Mouse (Mus musculus) spleen, adult 2 months (tissue): Measurements from ENCODE around the gene Rnf182. TPM values are rescaled to one million over a fixed set of nuclear protein-coding genes. Genes with fewer than 3 reads are reported as not detected.
A peak's percentile ranks its signal among the peaks of the same experiment; 100 is the strongest.

Source experiments
- DNase-seq, 2 experiments: peaks; one replicate each; pipeline versions ENCODE4 v3.0.0 to v3.0.0-alpha.2; 2012 to 2021; ENCODE audit warnings: low spot score in 2 of 2, low read depth in 1 of 2
- H3K27ac ChIP-seq: fragments of 200-500 bp; 2 replicates; pipeline ENCODE4 v1.5.1; 2012; ENCODE audit warnings: low read length, inconsistent platforms; ENCODE audit not compliant: insufficient read depth
- H3K27me3 ChIP-seq: fragments of 200-500 bp; 2 replicates; pipeline ENCODE4 v1.6.1; 2012; ENCODE audit warnings: mild to moderate bottlenecking, moderate library complexity, low read length, inconsistent platforms; ENCODE audit not compliant: control insufficient read depth, insufficient read depth
- H3K36me3 ChIP-seq: fragments of 200-500 bp; 2 replicates; pipeline ENCODE4 v1.6.1; 2012; ENCODE audit warnings: mild to moderate bottlenecking, low read length, inconsistent platforms; ENCODE audit not compliant: control insufficient read depth, insufficient read depth
- H3K4me1 ChIP-seq: fragments of 200-500 bp; 2 replicates; pipeline ENCODE4 v1.6.1; 2011; ENCODE audit warnings: inconsistent platforms; ENCODE audit not compliant: control insufficient read depth, insufficient read depth, insufficient read length
- H3K4me3 ChIP-seq: fragments of 200-500 bp; 2 replicates; pipeline ENCODE4 v1.5.1; 2011; ENCODE audit warnings: mild to moderate bottlenecking, inconsistent platforms; ENCODE audit not compliant: insufficient read depth, insufficient read length; ENCODE audit errors: extremely low read depth
- CTCF ChIP-seq: fragments of 200-500 bp; IDR thresholded peaks from 2 replicates; pipeline ENCODE4 v1.5.1; 2011; ENCODE audit warnings: mild to moderate bottlenecking, inconsistent platforms; ENCODE audit not compliant: insufficient read depth, insufficient read length, insufficient replicate concordance; ENCODE audit errors: extremely low read depth
- POLR2A ChIP-seq: fragments of 200-500 bp; IDR thresholded peaks from 2 replicates; pipeline ENCODE4 v1.6.1; 2011; ENCODE audit warnings: low read depth, low read length, inconsistent platforms
- WGBS: fragments of 180-500 bp; shearing (Covaris S2); methylation state at CpG from one replicate; pipeline ENCODE4 v1.1.7; 2018; 5-methylcytosine and 5-hydroxymethylcytosine counted together
- polyA plus RNA-seq: library from polyadenylated mRNA; depleted of rRNA; stranded (reverse); fragments of >200 nt; gene quantifications from 2 replicates; pipeline ENCODE4 v1.2.3, GENCODE M21; 2012

Gene Rnf182
- polyA plus RNA-seq, 1 experiment, result 0.02 TPM

GRCm38 (mm10) chr13:43579740-43580139 lies 35.8 kb upstream of the Rnf182 start:
- no peak overlapping the region for H3K4me3 ChIP-seq
- no peaks in the 10 kb centered on the region for H3K36me3 ChIP-seq
- H3K27me3 ChIP-seq, result no peaks in the 10 kb centered on the region
- DNase-seq, result peak in 1 of 2 experiments; percentile 48
- WGBS, result 30% methylated on average over 18 of the region's 18 CpGs
- H3K4me1 ChIP-seq, result no peaks in the 10 kb centered on the region
- H3K27ac ChIP-seq, result no peak overlapping the region
- TF ChIP-seq POLR2A (no peak), CTCF (peak; percentile 73; the same call in 1 of the 2 replicates)

- TF ChIP-seq CTCF (no peak), POLR2A (no peak)
- no peak for DNase-seq
- Histone ChIP-seq H3K27me3 (no peaks in the 10 kb centered on the region), H3K36me3 (no peaks in the 10 kb centered on the region), H3K4me3 (no peak overlapping the region), H3K27ac (no peak overlapping the region), H3K4me1 (no peaks in the 10 kb centered on the region)
- WGBS, result 93% methylated on average over 5 of the region's 5 CpGs
These were observed 34.8 kb upstream of the Rnf182 start for GRCm38 (mm10) chr13:43580661-43581060.

- no peak for DNase-seq
- Histone ChIP-seq H3K4me3 (no peak overlapping the region), H3K4me1 (no peaks in the 10 kb centered on the region), H3K36me3 (no peaks in the 10 kb centered on the region), H3K27ac (no peak overlapping the region), H3K27me3 (no peaks in the 10 kb centered on the region)
- no peak for TF ChIP-seq POLR2A
- no peak for TF ChIP-seq CTCF
- 68% methylated on average over 16 of the region's 16 CpGs for WGBS
These were observed 32.5 kb upstream of the Rnf182 start for GRCm38 (mm10) chr13:43582961-43583360.

- Histone ChIP-seq H3K36me3 (no peaks in the 10 kb centered on the region), H3K4me1 (no peaks in the 10 kb centered on the region), H3K27ac (no peak overlapping the region), H3K4me3 (no peak overlapping the region), H3K27me3 (no peaks in the 10 kb centered on the region)
- DNase-seq, result no peak
- TF ChIP-seq CTCF (no peak), POLR2A (no peak)
- WGBS, result 71% methylated on average over 8 of the region's 8 CpGs
These were observed 32.0 kb upstream of the Rnf182 start for GRCm38 (mm10) chr13:43583504-43583903.

GRCm38 (mm10) chr13:43585335-43585734 lies 30.2 kb upstream of the Rnf182 start:
- WGBS, result 83% methylated on average over 2 of the region's 2 CpGs
- no peak overlapping the region for H3K4me3 ChIP-seq
- DNase-seq, result no peak
- no peak overlapping the region for H3K27ac ChIP-seq
- no peaks in the 10 kb centered on the region for H3K27me3 ChIP-seq
- TF ChIP-seq CTCF (no peak), POLR2A (no peak)
- H3K36me3 ChIP-seq, result no peaks in the 10 kb centered on the region
- H3K4me1 ChIP-seq, result no peaks in the 10 kb centered on the region

- no peak for DNase-seq
- TF ChIP-seq POLR2A (no peak), CTCF (no peak)
- H3K27me3 ChIP-seq, result no peaks in the 10 kb centered on the region
- H3K4me3 ChIP-seq, result no peak overlapping the region
- no peak overlapping the region for H3K27ac ChIP-seq
- WGBS, result 86% methylated on average over 3 of the region's 3 CpGs
- no peaks in the 10 kb centered on the region for H3K36me3 ChIP-seq
- no peaks in the 10 kb centered on the region for H3K4me1 ChIP-seq
These were observed 28.5 kb upstream of the Rnf182 start for GRCm38 (mm10) chr13:43586966-43587365.

GRCm38 (mm10) chr13:43587844-43588840 lies 27.4 kb upstream of the Rnf182 start:
- no peak overlapping the region for H3K27ac ChIP-seq
- H3K4me1 ChIP-seq, result no peaks in the 10 kb centered on the region
- TF ChIP-seq POLR2A, result no peak
- no peak for TF ChIP-seq CTCF
- H3K36me3 ChIP-seq, result no peaks in the 10 kb centered on the region
- no peak for DNase-seq
- 88% methylated on average over 14 of the region's 14 CpGs for WGBS
- H3K4me3 ChIP-seq, result no peak overlapping the region
- no peaks in the 10 kb centered on the region for H3K27me3 ChIP-seq
